Mouse (Mus musculus) small intestine, adult 2 months (tissue): ENCODE measurements around the gene Akap5.

Experiments used
- CTCF ChIP-seq: fragments of 200-500 bp; IDR thresholded peaks from 2 replicates; pipeline ENCODE4 v1.5.1; 2012; ENCODE audit warnings: low read depth, mild to moderate bottlenecking, control low read depth, inconsistent platforms, low read length, moderate library complexity, mixed read lengths; ENCODE audit not compliant: insufficient replicate concordance, insufficient read length; ENCODE audit errors: extremely low read depth
- POLR2A ChIP-seq: fragments of 200-500 bp; IDR thresholded peaks from 2 replicates; pipeline ENCODE4 v1.6.1; 2012; ENCODE audit warnings: low read depth, mild to moderate bottlenecking, control low read depth, inconsistent platforms, low read length, moderate library complexity

DNA sequence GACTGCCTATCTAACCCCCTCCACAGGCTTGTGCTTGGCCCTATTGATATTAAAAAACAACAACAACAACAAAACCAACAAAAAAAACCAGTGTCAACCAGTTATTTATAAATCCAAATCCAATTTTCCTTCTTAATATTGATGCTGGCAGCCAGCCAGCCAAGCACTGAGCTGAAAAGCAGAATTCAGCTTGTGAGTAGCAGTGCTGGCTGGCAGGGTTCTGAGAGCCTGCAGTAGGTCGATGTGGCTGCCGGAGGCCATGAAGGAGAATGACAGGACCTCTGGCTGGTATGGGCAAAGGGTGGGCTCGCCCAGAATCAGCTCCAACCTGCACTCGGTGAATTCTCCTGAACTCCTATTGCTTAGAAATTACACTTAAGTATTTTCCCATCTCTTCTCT, 20.5 kb upstream of the Akap5 start:
- TF ChIP-seq CTCF (no peak), POLR2A (no peak)
